Mouse (Mus musculus) brown adipose tissue, adult 24 weeks (tissue): ENCODE data around the gene Ppp1r13b. TPM values are rescaled to one million over a fixed set of nuclear protein-coding genes. Genes with fewer than 3 reads are reported as not detected.

ENCODE experiments used
- H3K27ac ChIP-seq: fragments of 200-500 bp; replicated peaks from 2 replicates; pipeline ENCODE4 v1.5.1; 2012; ENCODE audit warnings: low read depth, mild to moderate bottlenecking, low read length
- H3K4me1 ChIP-seq: fragments of 200-500 bp; 2 replicates; pipeline ENCODE4 v1.6.1; 2012; ENCODE audit warnings: low read length, mixed read lengths; ENCODE audit not compliant: control insufficient read depth, insufficient read depth, insufficient read length
- H3K4me3 ChIP-seq: fragments of 200-500 bp; 2 replicates; pipeline ENCODE4 v1.5.1; 2012; ENCODE audit warnings: low read depth, mild to moderate bottlenecking, low read length, moderate library complexity; ENCODE audit not compliant: insufficient read depth
- polyA plus RNA-seq: library from polyadenylated mRNA; stranded (reverse); fragments of >200 nt; gene quantifications from 2 replicates; pipeline ENCODE4 v1.2.4, GENCODE M21; 2012; ENCODE audit not compliant: missing spikeins, insufficient read depth, insufficient read length

Gene Ppp1r13b
- polyA plus RNA-seq, 1 experiment, result 5.9 TPM

DNA sequence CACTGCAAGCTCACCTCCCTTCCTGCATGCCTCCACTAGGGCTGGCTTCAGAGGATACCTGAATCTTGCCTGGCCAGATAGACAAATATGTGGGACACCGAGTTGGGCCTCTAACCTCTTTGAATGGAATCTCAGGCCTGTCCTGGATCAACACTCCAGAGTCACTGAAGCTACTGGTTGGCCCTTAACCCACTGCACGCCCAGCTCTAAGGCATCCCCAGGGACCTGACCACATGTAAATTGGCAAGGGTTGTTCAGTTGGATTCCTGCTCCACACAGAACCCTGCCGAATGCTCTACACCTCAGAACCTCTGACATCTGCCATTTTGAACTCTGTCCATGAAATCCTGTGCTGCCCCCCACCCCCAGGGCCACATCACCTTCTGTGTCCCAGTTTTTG lies 24.6 kb upstream of the Ppp1r13b start:
- Histone ChIP-seq H3K4me3 (no peak overlapping the region), H3K4me1 (peaks cover 32% of the 10 kb centered on the region), H3K27ac (peak overlapping the region; percentile 56)

DNA sequence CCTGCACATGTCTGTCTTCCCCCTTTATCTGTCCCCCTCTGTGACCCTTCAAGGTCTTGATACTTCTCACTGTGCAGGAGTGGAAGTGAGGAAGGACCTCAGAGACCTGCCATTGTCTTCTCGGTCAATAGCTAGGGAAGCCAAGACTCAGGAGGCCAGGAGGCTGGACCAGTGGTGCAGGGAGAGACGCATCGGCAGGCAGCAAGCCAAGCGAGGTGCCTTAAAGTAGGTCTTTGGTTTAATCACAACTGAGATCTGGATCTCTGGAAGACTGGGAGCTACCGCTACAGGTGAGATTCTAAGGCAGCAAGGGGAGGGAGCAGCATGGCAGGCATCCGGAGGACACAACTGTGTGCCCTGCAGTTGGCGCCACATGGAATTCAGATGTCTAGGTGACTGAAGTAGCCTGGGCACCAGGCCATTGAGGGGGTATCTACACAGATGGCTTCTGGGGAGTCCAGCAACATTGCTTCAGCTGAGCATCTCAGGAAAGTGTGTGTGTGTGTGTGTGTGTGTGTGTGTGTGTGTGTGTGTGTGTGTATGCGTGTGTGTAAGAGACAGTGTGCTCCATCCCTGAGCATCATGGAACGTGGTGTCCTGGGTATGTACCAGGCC lies 23.6 kb upstream of the Ppp1r13b start:
- Histone ChIP-seq H3K27ac (no peak overlapping the region), H3K4me3 (no peak overlapping the region)

DNA sequence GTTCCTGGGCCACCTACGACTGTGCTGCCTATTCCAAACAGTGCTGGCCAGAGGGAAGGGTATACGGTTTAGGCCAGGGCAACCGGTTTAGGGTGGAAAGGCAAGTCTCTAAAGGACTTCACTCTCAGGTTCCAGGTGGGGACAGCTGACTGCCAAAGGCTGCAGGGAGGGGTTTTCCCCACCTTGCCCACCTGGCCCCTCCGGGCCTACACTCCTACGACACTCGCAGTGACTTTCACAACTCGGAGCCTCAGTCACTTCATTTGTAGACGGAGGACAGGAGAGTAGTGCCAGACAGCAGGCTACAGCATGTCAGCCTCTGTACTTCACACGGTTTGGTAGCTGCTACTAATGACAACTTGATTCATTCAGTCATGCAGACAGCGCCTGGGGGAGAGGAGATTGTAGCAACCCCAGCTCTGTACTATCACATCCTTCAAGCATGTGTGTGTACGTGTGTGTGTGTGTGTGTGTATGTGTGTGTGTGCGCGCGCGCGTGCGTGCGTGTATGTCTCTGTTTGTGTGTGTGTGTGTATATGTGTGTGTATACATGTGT lies 20.6 kb upstream of the Ppp1r13b start:
- Histone ChIP-seq H3K4me1 (peaks cover 19% of the 10 kb centered on the region), H3K27ac (no peak overlapping the region), H3K4me3 (no peak overlapping the region)

More for the DNA sequence above, 23.6 kb upstream of the Ppp1r13b start:
- peaks cover 29% of the 10 kb centered on the region for H3K4me1 ChIP-seq

- Histone ChIP-seq H3K4me1 (peaks cover 10% of the 10 kb centered on the region), H3K27ac (no peak overlapping the region), H3K4me3 (no peak overlapping the region)
These were observed 19.4 kb upstream of the Ppp1r13b start for GRCm38 (mm10) chr12:111927338-111927737.

DNA sequence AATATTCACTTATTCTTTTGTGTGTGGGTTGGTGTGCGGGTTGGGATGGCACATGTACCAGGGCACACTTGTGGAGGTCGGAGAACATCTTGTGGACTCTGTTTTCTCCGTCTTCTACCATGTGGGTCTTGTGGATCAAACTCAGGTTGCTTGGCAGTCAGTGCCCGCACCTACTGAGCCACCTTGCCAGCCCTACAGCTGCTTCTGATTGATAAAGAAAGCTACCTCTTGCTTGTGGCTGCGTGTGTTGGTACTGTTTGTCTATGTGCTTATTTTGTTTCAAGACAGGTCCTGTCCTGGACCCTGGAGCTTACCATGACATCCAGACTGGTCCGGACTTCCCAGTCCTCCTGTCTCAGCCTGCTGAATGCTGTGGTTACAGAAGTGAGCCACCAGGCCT lies 15.2 kb upstream of the Ppp1r13b start:
- Histone ChIP-seq H3K4me1 (no peaks in the 10 kb centered on the region), H3K27ac (no peak overlapping the region), H3K4me3 (no peak overlapping the region)

- no peak overlapping the region for H3K27ac ChIP-seq
- peaks cover 2% of the 10 kb centered on the region for H3K4me1 ChIP-seq
- no peak overlapping the region for H3K4me3 ChIP-seq
These were observed 12.1 kb upstream of the Ppp1r13b start for GRCm38 (mm10) chr12:111920046-111920445.

- no peak overlapping the region for H3K4me3 ChIP-seq
- peak overlapping the region; percentile 47 for H3K27ac ChIP-seq
These were observed 8.8 kb upstream of the Ppp1r13b start for GRCm38 (mm10) chr12:111916514-111917217.

DNA sequence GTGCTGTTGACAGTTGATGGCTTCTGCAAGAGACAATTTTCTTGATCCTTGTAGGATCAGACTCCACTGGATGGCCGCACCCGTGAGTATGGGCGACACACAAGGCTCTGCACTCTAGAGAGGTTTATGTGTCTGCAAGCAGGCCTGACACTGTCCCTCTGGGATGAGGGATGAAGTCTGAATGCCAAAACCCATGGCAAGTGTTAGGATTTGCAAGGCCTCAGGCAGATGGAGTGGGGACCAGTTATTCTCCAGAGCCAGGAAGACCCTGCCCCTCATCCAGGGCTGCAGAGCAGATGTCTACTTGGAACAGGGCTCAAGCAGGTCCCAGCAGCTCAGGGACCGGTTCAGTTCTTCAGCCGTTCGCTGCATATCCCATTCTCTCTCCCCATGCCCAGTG lies 7.9 kb upstream of the Ppp1r13b start:
- Histone ChIP-seq H3K4me1 (peaks cover 10% of the 10 kb centered on the region), H3K4me3 (no peak overlapping the region), H3K27ac (no peak overlapping the region)

More at GRCm38 (mm10) chr12:111916514-111917217, 8.8 kb upstream of the Ppp1r13b start:
- peaks cover 7% of the 10 kb centered on the region for H3K4me1 ChIP-seq

DNA sequence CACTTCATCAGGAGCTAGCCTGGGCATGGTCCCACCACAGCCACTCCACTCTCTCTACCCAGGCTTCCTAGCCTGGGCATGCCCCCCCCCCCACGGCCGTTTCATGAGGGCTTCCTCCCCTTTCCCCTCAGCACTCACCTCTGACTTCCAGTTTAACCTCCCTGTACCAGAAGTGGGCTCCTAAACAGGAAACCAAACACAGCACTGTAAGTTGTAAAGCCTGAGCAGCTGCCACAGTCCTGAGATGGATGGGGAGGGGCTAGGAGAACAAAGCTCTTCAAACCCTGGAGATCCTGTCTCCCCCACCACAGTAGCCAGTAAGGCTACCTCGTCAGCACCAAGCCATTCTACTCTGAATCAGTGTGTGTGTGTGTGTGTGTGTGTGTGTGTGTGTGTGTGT lies 6.1 kb upstream of the Ppp1r13b start:
- 0 out of 2 replicates have a peak overlapping the region, but pooled peaks have one; percentile 26 for H3K27ac ChIP-seq

DNA sequence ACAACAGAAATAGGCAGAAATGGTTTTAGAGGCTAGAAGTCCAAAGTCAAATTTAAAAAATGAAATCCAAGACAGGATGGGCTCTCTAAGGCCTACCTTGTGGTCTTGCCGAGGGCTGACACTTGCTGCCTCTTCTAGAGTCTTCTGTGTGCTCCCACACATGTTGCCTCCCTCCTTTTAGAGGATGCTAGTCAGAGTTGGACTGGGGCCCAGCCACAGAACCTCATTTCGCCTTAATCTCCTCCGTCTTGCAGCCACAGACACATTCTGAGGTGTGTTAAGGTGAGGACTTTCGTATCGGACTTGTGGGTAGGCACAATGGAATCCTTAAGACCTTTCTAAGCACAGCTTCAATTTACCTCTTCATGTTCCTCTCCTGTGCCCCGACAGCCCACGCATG lies 4.9 kb upstream of the Ppp1r13b start:
- H3K27ac ChIP-seq, result no peak overlapping the region
- H3K4me3 ChIP-seq, result no peak overlapping the region
- H3K4me1 ChIP-seq, result peaks cover 14% of the 10 kb centered on the region

More for the DNA sequence above, 6.1 kb upstream of the Ppp1r13b start:
- peaks cover 13% of the 10 kb centered on the region for H3K4me1 ChIP-seq
- no peak overlapping the region for H3K4me3 ChIP-seq

DNA sequence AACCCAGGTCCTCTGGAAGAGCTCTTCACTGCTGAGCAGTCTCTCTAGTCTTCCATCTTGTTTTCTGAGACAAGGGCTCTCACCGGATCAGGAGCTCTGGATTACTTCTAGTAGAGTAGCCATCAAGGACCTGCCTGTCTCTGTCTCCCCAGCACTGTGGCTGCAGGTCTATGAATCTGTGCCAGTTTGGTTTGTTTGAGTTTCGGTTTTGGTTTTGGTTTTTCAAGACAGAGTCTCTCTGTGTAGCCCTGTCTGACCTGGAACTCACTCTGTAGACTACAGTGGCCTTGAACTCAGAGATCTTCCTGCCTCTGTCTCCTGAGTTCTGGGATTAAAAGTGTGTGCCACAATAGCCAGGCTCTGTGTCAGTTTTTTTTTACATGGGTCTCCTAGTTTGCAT lies 3.9 kb upstream of the Ppp1r13b start:
- 0 out of 2 replicates have a peak overlapping the region, but pooled peaks have one; percentile 19 for H3K27ac ChIP-seq
- H3K4me3 ChIP-seq, result no peak overlapping the region
- H3K4me1 ChIP-seq, result peaks cover 14% of the 10 kb centered on the region

- H3K4me3 ChIP-seq, result no peak overlapping the region
These were observed 3.4 kb upstream of the Ppp1r13b start for GRCm38 (mm10) chr12:111911171-111911760.

GRCm38 (mm10) chr12:111908997-111909550 lies 1.2 kb upstream of the Ppp1r13b start:
- peaks cover 11% of the 10 kb centered on the region; the same call in 1 of the 2 replicates for H3K4me1 ChIP-seq
- no peak overlapping the region for H3K27ac ChIP-seq
- no peak overlapping the region for H3K4me3 ChIP-seq

More at GRCm38 (mm10) chr12:111911171-111911760, 3.4 kb upstream of the Ppp1r13b start:
- 0 out of 2 replicates have a peak overlapping the region, but pooled peaks have one; percentile 19 for H3K27ac ChIP-seq
- H3K4me1 ChIP-seq, result peaks cover 11% of the 10 kb centered on the region

GRCm38 (mm10) chr12:111907421-111907891 lies 454 bp downstream of the Ppp1r13b start:
- peaks cover 7% of the 10 kb centered on the region; the same call in 1 of the 2 replicates for H3K4me1 ChIP-seq
- H3K27ac ChIP-seq, result peak overlapping the region; percentile 74
- H3K4me3 ChIP-seq, result peak overlapping the region; percentile 91
